Mouse (Mus musculus): Measurements from ENCODE around the gene Lhfp. TPM values are rescaled to one million over a fixed set of nuclear protein-coding genes. Genes with fewer than 3 reads are reported as not detected.

Lhfp gene
- polyA plus RNA-seq, 1 experiment: 12.1 TPM

DNA sequence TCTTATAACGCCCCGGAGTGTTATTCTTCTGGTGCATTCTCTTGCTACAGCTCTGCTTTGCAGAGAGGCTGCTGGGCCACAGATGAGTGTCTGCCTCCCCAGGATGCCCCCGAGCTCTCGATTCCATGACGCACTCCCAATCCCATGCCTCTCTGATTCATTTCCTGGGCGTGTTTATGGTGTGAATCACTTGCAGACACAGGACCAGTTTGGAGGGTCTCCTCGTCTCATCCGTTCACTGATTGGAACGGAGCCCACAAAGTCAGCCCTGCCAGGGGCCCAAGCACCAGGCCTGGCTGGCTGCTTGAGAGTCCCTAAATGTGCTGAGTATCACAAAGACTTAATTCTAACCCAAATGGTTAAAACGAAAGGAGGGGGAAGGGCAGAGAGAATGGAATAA lies 160.3 kb downstream of the Lhfp start:
- H3K36me3 ChIP-seq (ENCODE audit: control insufficient read depth, insufficient read depth, low read length, poor library complexity, severe bottlenecking): no peaks in the 10 kb centered on the region
- H3K4me1 ChIP-seq (ENCODE audit: control insufficient read depth, insufficient read depth, low read length): no peaks in the 10 kb centered on the region
- H3K4me3 ChIP-seq (ENCODE audit: low read depth, low read length): no peak overlapping the region
- no peak for TF ChIP-seq POLR2A (IDR thresholded peaks at IDR 0.05; ENCODE audit: insufficient read depth, low read length)
- no peak for TF ChIP-seq CTCF (IDR thresholded peaks at IDR 0.05; ENCODE audit: low read depth, low read length)
- no peak for TF ChIP-seq EP300 (IDR thresholded peaks at IDR 0.05; ENCODE audit: insufficient read depth, low read depth, low read length)
- H3K9ac ChIP-seq (ENCODE audit: low read depth, poor library complexity, severe bottlenecking): no peak overlapping the region
- no peaks in the 10 kb centered on the region for H3K27me3 ChIP-seq (ENCODE audit: control insufficient read depth, insufficient read depth, low read length, poor library complexity, severe bottlenecking)
- H3K9me3 ChIP-seq (replicated peaks; ENCODE audit: control insufficient read depth, insufficient read depth, low read length, poor library complexity, severe bottlenecking): no peaks in the 10 kb centered on the region
- no peak overlapping the region for H3K27ac ChIP-seq (ENCODE audit: insufficient read depth, low read length)

DNA sequence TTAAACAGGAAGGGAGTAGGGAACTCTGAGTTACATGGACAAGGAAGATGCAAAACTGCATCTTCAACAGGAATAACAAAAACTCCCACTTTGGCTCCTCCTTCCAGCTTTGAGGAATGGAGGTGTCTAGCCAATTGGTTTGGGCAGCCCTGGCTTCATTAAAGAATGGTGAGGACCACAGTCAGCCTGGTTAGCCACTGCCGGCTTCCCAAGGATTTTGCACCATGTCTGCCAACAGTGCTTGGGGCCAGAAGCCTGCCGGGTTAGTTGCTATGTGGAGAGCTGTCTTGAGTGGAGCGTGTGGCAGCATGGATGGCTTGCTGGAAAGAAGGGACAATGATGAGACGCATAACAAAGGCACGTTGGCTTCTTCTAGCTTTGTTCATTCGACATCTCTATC lies 160.9 kb downstream of the Lhfp start:
- no peaks in the 10 kb centered on the region for H3K4me1 ChIP-seq (ENCODE audit: control insufficient read depth, insufficient read depth, low read length)
- no peaks in the 10 kb centered on the region for H3K9me3 ChIP-seq (replicated peaks; ENCODE audit: control insufficient read depth, insufficient read depth, low read length, poor library complexity, severe bottlenecking)
- TF ChIP-seq POLR2A (IDR thresholded peaks at IDR 0.05; ENCODE audit: insufficient read depth, low read length): no peak
- no peak for TF ChIP-seq CTCF (IDR thresholded peaks at IDR 0.05; ENCODE audit: low read depth, low read length)
- no peak for TF ChIP-seq EP300 (IDR thresholded peaks at IDR 0.05; ENCODE audit: insufficient read depth, low read depth, low read length)
- H3K9ac ChIP-seq (ENCODE audit: low read depth, poor library complexity, severe bottlenecking): no peak overlapping the region
- no peaks in the 10 kb centered on the region for H3K27me3 ChIP-seq (ENCODE audit: control insufficient read depth, insufficient read depth, low read length, poor library complexity, severe bottlenecking)
- H3K4me3 ChIP-seq (ENCODE audit: low read depth, low read length): no peak overlapping the region
- no peak overlapping the region for H3K27ac ChIP-seq (ENCODE audit: insufficient read depth, low read length)
- H3K36me3 ChIP-seq (ENCODE audit: control insufficient read depth, insufficient read depth, low read length, poor library complexity, severe bottlenecking): no peaks in the 10 kb centered on the region

DNA sequence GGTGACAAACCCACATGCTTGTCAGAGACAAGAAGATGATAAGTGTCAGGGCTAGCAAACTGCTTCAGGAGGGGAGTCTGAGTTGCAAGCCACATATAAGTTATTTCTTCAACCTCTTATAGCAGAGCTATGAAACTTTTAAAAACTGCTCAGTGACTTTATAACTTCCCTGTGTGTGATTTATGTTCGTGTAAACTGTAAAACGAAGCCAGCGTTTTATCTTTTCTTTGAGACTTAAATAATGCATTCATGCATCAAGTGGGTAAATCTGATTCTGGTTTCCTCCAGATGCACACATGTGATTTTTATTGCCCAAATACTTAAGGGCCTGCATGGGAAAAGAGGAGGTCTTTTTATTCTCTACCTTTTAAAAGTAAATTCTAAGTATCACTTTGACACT lies 161.4 kb downstream of the Lhfp start:
- Histone ChIP-seq H3K9me3 (replicated peaks; ENCODE audit: control insufficient read depth, insufficient read depth, low read length, poor library complexity, severe bottlenecking) (no peaks in the 10 kb centered on the region), H3K27ac (ENCODE audit: insufficient read depth, low read length) (no peak overlapping the region), H3K4me1 (ENCODE audit: control insufficient read depth, insufficient read depth, low read length) (no peaks in the 10 kb centered on the region), H3K4me3 (ENCODE audit: low read depth, low read length) (no peak overlapping the region), H3K9ac (ENCODE audit: low read depth, poor library complexity, severe bottlenecking) (no peak overlapping the region), H3K27me3 (ENCODE audit: control insufficient read depth, insufficient read depth, low read length, poor library complexity, severe bottlenecking) (no peaks in the 10 kb centered on the region), H3K36me3 (ENCODE audit: control insufficient read depth, insufficient read depth, low read length, poor library complexity, severe bottlenecking) (no peaks in the 10 kb centered on the region)
- TF ChIP-seq POLR2A (IDR thresholded peaks at IDR 0.05; ENCODE audit: insufficient read depth, low read length) (no peak), EP300 (IDR thresholded peaks at IDR 0.05; ENCODE audit: insufficient read depth, low read depth, low read length) (no peak), CTCF (IDR thresholded peaks at IDR 0.05; ENCODE audit: low read depth, low read length) (no peak)

DNA sequence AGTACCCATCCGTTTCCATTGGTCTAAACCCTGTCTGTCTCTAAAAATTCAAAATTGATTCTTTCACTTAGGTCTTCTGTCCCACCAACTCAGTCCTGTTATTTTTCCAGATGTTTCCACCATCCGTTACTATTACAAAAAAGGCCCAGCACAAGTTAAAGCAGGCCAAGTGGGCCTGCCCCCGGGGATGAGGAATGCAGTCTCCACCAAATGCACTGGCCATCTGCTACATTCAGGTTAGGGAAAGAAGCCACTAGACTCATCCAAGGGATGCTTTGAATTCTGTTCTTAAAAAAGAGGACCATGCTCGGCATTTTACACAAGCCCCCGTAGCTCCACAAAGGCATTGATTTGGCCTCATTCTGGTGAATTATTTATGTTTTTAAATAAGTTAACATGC lies 162.3 kb downstream of the Lhfp start:
- Histone ChIP-seq H3K9ac (ENCODE audit: low read depth, poor library complexity, severe bottlenecking) (no peak overlapping the region), H3K4me1 (ENCODE audit: control insufficient read depth, insufficient read depth, low read length) (no peaks in the 10 kb centered on the region), H3K27me3 (ENCODE audit: control insufficient read depth, insufficient read depth, low read length, poor library complexity, severe bottlenecking) (no peaks in the 10 kb centered on the region), H3K36me3 (ENCODE audit: control insufficient read depth, insufficient read depth, low read length, poor library complexity, severe bottlenecking) (no peaks in the 10 kb centered on the region), H3K4me3 (ENCODE audit: low read depth, low read length) (no peak overlapping the region), H3K27ac (ENCODE audit: insufficient read depth, low read length) (no peak overlapping the region), H3K9me3 (replicated peaks; ENCODE audit: control insufficient read depth, insufficient read depth, low read length, poor library complexity, severe bottlenecking) (no peaks in the 10 kb centered on the region)
- TF ChIP-seq POLR2A (IDR thresholded peaks at IDR 0.05; ENCODE audit: insufficient read depth, low read length): no peak
- TF ChIP-seq EP300 (IDR thresholded peaks at IDR 0.05; ENCODE audit: insufficient read depth, low read depth, low read length): no peak
- TF ChIP-seq CTCF (IDR thresholded peaks at IDR 0.05; ENCODE audit: low read depth, low read length): no peak

DNA sequence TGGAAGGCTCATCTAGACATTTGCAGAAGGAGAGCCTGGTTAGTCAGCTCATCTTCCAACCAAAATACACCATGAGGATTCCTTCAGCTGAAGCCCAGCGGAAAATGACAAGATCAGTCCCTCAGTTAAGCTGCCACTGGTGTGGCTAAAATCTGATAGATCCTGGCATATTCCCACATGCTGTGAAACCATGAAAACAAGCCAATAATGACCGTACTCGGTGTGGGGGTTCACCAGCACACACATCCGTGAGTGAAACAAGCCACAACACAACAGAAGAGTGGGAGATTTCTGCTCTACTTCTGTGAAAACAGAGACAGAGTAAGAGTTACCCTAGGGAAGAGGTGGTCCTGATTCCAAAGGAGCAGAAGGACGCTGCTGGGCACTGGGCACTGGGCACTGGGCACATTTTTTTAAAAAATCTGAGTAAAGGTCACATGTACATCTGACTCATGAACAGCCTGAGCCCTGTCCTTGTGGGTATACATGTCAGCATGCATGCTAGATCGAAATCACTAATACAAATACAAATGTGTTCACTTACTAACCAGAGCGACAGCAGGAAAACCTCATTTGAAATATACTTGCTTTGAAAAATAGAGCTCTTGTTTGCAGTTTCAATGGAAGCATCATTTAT lies 163.1 kb downstream of the Lhfp start:
- H3K9ac ChIP-seq (ENCODE audit: low read depth, poor library complexity, severe bottlenecking): no peak overlapping the region
- no peaks in the 10 kb centered on the region for H3K4me1 ChIP-seq (ENCODE audit: control insufficient read depth, insufficient read depth, low read length)
- TF ChIP-seq CTCF (IDR thresholded peaks at IDR 0.05; ENCODE audit: low read depth, low read length): no peak
- no peak for TF ChIP-seq POLR2A (IDR thresholded peaks at IDR 0.05; ENCODE audit: insufficient read depth, low read length)
- TF ChIP-seq EP300 (IDR thresholded peaks at IDR 0.05; ENCODE audit: insufficient read depth, low read depth, low read length): no peak
- no peaks in the 10 kb centered on the region for H3K9me3 ChIP-seq (replicated peaks; ENCODE audit: control insufficient read depth, insufficient read depth, low read length, poor library complexity, severe bottlenecking)
- no peaks in the 10 kb centered on the region for H3K36me3 ChIP-seq (ENCODE audit: control insufficient read depth, insufficient read depth, low read length, poor library complexity, severe bottlenecking)
- no peaks in the 10 kb centered on the region for H3K27me3 ChIP-seq (ENCODE audit: control insufficient read depth, insufficient read depth, low read length, poor library complexity, severe bottlenecking)
- no peak overlapping the region for H3K27ac ChIP-seq (ENCODE audit: insufficient read depth, low read length)
- H3K4me3 ChIP-seq (ENCODE audit: low read depth, low read length): no peak overlapping the region

DNA sequence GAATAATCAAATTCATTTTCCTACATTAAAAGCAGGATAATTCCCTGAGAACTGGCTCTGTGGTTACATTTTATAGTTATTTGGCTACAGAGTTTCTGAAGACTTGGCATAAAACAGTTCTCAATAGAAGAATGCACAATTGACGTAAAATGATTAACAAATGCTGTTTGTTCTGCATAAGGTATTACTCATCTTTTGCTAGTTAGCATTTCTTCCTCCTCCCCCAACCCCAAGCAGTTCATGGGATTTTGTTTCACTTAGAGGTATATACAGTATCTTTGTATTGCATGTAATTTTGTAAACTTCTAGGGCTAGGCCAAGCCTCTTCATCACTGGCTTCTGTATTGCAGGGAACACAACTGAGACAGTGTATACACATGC lies 163.6 kb downstream of the Lhfp start:
- TF ChIP-seq POLR2A (IDR thresholded peaks at IDR 0.05; ENCODE audit: insufficient read depth, low read length) (no peak), EP300 (IDR thresholded peaks at IDR 0.05; ENCODE audit: insufficient read depth, low read depth, low read length) (no peak), CTCF (IDR thresholded peaks at IDR 0.05; ENCODE audit: low read depth, low read length) (no peak)
- Histone ChIP-seq H3K36me3 (ENCODE audit: control insufficient read depth, insufficient read depth, low read length, poor library complexity, severe bottlenecking) (no peaks in the 10 kb centered on the region), H3K9ac (ENCODE audit: low read depth, poor library complexity, severe bottlenecking) (no peak overlapping the region), H3K27ac (ENCODE audit: insufficient read depth, low read length) (no peak overlapping the region), H3K4me3 (ENCODE audit: low read depth, low read length) (no peak overlapping the region), H3K27me3 (ENCODE audit: control insufficient read depth, insufficient read depth, low read length, poor library complexity, severe bottlenecking) (no peaks in the 10 kb centered on the region), H3K4me1 (ENCODE audit: control insufficient read depth, insufficient read depth, low read length) (no peaks in the 10 kb centered on the region), H3K9me3 (replicated peaks; ENCODE audit: control insufficient read depth, insufficient read depth, low read length, poor library complexity, severe bottlenecking) (no peaks in the 10 kb centered on the region)

Measured in ES-Bruce4 (cell line).